Mouse (Mus musculus) forebrain, embryonic 10.5 days (tissue): ENCODE measurements around the gene Slc17a8. TPM values are rescaled to one million over a fixed set of nuclear protein-coding genes. Genes with fewer than 3 reads are reported as not detected.

ENCODE experiments used
- DNase-seq: peaks from one replicate; pipeline ENCODE4 v3.0.0-alpha.2; 2017; ENCODE audit warnings: low spot score; ENCODE audit errors: extremely low spot score
- H3K27ac ChIP-seq: fragments of 300-500 bp; sonication (generic); 2 replicates; pipeline ENCODE4 v1.5.1; 2016; ENCODE audit warnings: mild to moderate bottlenecking
- H3K27me3 ChIP-seq: fragments of 300-500 bp; sonication (generic); 2 replicates; pipeline ENCODE4 v1.6.1; 2016; ENCODE audit warnings: mild to moderate bottlenecking; ENCODE audit not compliant: poor library complexity, severe bottlenecking
- H3K36me3 ChIP-seq: fragments of 300-500 bp; sonication (generic); replicated peaks from 2 replicates; pipeline ENCODE4 v1.6.1; 2016; ENCODE audit warnings: mild to moderate bottlenecking, moderate library complexity
- H3K4me1 ChIP-seq: fragments of 300-500 bp; sonication (generic); 2 replicates; pipeline ENCODE4 v1.6.1; 2016
- H3K4me3 ChIP-seq: fragments of 300-500 bp; sonication (generic); 2 replicates; pipeline ENCODE4 v1.5.1; 2016; ENCODE audit warnings: mild to moderate bottlenecking, moderate library complexity
- H3K9me3 ChIP-seq: fragments of 300-500 bp; sonication (generic); 2 replicates; pipeline ENCODE4 v1.6.1; 2016; ENCODE audit warnings: mild to moderate bottlenecking, moderate library complexity
- WGBS: fragments of 180-500 bp; shearing (Covaris S2); methylation state at CpG from one replicate; pipeline ENCODE4 v1.1.7; 2016; 5-methylcytosine and 5-hydroxymethylcytosine counted together
- polyA plus RNA-seq: library from polyadenylated mRNA; unstranded; fragments of >200 nt; fragmentation: Nextera tagmentation; extraction: Ambion mirVana; gene quantifications from 2 replicates; pipeline ENCODE4 v1.2.1, GENCODE M21; 2016

Slc17a8 gene
- polyA plus RNA-seq, 1 experiment from 2014 or later, result 0.07 TPM

DNA sequence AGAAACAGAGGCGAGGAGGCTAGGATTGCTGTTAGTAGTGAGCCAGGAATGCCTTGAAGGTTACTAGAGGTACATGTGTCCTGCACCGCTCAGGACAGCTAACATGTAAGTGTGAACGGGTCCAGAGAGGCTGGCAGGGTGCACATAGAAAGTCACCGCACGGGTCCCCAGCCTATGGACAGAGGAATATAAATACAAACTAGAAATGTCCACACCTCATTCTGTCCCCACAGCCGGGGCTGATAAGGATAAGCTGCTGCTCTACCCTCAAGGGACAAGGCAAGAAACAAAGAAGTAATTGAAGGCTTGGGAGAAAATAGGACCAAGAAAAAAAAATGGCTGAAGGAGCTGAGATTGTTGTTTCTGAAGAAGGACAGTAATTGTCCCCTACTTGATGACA, 77.2 kb downstream of the Slc17a8 start:
- H3K4me1 ChIP-seq, result no peaks in the 10 kb centered on the region; the same call in 1 of the 2 replicates
- 69% methylated on average over 6 of the region's 6 CpGs for WGBS
- no peak for DNase-seq
- no peaks in the 10 kb centered on the region; the same call in 1 of the 2 replicates for H3K9me3 ChIP-seq
- H3K27me3 ChIP-seq, result no peaks in the 10 kb centered on the region
- H3K36me3 ChIP-seq, result no peaks in the 10 kb centered on the region
- no peak overlapping the region for H3K27ac ChIP-seq
- H3K4me3 ChIP-seq, result no peak overlapping the region

DNA sequence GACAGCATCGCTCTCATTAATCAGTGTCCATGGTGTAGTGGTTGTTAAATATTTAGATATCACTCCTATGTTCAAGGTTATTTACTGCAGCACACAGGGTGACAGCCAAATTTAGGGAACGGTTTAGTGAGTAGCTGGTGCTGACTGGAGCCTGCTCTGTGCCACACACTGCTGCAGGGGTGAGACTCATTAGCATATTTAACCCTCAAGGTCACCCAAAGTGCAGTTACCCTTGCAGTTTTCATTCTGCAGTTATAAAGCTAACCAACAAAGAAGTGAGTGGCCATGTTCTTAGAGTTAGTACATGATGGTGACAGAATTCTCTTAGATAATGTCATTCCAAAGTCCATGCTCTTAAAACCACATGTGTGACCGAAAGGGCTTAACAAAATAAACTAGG, 78.7 kb downstream of the Slc17a8 start:
- H3K27ac ChIP-seq, result no peak overlapping the region
- no peaks in the 10 kb centered on the region for H3K27me3 ChIP-seq
- H3K36me3 ChIP-seq, result no peaks in the 10 kb centered on the region
- no peak overlapping the region for H3K4me3 ChIP-seq
- H3K9me3 ChIP-seq, result no peaks in the 10 kb centered on the region; the same call in 1 of the 2 replicates
- no peak for DNase-seq
- H3K4me1 ChIP-seq, result no peaks in the 10 kb centered on the region; the same call in 1 of the 2 replicates
- 90% methylated on average over 3 of the region's 3 CpGs for WGBS

DNA sequence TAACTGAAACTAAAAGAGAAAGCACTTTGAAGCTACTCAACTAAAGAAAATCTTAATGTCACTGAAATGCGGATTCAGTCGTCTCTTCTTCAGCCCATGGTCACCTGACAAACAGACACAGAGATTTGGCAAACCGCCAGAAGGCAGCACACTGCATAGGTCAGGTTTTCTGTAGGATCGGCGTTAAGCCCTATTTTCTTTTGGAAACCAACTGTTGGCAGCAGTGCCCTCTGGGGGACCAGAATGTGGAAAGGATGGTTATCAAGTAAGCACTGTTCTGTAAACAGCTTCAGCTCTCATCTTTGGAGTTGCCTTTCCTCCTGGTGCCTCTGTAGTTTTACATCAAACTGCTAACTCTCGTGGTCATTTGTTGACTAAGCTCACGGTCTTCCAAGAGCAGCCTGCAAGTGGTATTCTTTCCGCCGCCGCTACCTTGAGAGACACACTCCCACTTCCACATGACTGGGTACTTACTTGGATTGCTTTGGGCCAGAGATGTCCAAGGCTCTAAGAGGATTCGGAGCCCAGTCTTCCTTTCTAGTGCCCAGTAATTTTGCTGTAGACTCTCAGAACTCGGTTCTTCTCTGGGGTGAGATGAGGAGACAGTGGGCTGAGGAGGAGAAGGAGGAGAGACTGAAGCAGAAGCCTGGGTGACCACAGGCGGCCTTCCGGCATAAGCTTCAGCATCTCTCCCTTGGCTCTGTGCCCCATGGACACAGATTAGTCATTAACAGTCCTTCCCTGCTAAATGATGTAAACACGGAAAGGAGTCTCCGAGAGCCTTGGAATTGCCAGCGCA, 87.9 kb downstream of the Slc17a8 start, which contains the start of gene Nr1h4:
Gene Nr1h4 (minus strand): TSS at position 657 of the 799 bp plus-strand sequence.
- Histone ChIP-seq H3K36me3 (no peaks in the 10 kb centered on the region), H3K9me3 (no peaks in the 10 kb centered on the region), H3K4me3 (no peak within 1 kb of the TSS), H3K4me1 (no peaks in the 10 kb centered on the region), H3K27ac (no peak within 1 kb of the TSS), H3K27me3 (no peaks in the 10 kb centered on the region)
- 88% methylated on average over 17 of the region's 17 CpGs for WGBS
- DNase-seq, result no peak

DNA sequence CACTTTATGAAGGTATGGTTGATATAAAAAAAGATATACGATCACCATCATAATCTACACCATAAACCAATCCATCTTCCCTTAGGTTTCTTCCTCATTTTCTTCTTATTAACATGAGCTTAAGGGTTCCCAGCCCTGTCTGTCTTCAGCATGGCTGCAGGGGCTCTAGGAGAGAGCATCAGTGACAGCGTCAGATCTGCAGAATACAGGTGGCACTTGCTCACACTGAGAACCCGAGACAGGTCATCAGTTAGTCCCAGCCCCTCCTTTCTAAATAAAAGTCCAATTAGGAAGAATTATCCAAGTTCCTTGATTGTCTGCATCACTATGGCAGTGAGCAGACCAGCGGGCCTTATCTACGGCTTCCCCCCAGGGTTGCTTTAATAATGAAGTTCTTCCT, 88.6 kb downstream of the Slc17a8 start:
- H3K4me1 ChIP-seq, result no peaks in the 10 kb centered on the region
- no peak for DNase-seq
- WGBS, result 87% methylated on average over 5 of the region's 5 CpGs

DNA sequence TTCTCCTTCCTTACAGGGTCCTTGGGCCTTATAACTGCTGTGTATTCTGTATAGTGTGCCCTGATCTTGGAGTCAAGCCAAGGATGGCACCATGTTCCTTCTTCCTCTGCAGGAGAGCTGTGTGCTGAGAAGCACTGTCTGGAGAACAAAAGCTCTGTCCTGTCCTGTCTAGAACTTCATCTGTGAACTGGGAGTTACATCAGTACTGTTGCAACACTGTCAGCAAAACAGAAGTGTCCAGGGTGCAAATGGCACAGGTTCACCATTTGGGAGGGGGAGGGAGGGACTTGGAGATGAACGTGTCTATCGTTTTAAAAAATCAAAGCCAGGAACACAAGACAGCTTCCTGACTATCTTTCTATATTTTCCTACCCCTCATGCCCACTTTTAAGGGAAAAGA, 89.1 kb downstream of the Slc17a8 start:
- no peak for DNase-seq
- H3K36me3 ChIP-seq, result no peaks in the 10 kb centered on the region
- WGBS, result 93% methylated on average over 2 of the region's 2 CpGs
- no peak overlapping the region for H3K4me3 ChIP-seq
- no peaks in the 10 kb centered on the region for H3K4me1 ChIP-seq
- no peak overlapping the region for H3K27ac ChIP-seq
- H3K27me3 ChIP-seq, result no peaks in the 10 kb centered on the region
- H3K9me3 ChIP-seq, result no peaks in the 10 kb centered on the region

More for the DNA sequence above, 88.6 kb downstream of the Slc17a8 start:
- Histone ChIP-seq H3K27me3 (no peaks in the 10 kb centered on the region), H3K9me3 (no peaks in the 10 kb centered on the region), H3K27ac (no peak overlapping the region), H3K36me3 (no peaks in the 10 kb centered on the region), H3K4me3 (no peak overlapping the region)

DNA sequence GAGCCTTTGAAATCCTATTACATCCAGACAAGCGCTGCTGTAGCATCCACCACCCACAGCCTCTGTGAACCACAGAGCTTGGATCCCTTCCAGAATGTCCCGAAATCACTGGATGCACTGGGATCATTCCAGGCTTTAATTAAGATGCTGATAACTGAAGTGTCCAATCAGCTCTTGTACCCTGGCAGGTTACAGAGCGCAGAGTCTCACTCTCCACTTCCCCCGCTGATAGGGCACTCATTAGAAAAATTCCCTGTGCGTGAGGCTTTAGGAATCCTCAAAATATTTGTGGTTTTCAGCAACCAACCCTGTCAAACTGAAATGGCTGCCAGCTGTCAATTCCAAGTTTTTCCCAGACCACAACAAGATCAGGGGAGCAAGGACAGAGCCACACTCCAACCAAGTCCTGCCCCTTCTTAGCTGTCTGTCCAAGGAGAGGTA, 89.8 kb downstream of the Slc17a8 start:
- Histone ChIP-seq H3K36me3 (no peaks in the 10 kb centered on the region), H3K27me3 (no peaks in the 10 kb centered on the region), H3K4me1 (no peaks in the 10 kb centered on the region), H3K4me3 (no peak overlapping the region), H3K27ac (no peak overlapping the region), H3K9me3 (no peaks in the 10 kb centered on the region)
- WGBS, result 69% methylated on average over 5 of the region's 5 CpGs
- DNase-seq, result no peak

DNA sequence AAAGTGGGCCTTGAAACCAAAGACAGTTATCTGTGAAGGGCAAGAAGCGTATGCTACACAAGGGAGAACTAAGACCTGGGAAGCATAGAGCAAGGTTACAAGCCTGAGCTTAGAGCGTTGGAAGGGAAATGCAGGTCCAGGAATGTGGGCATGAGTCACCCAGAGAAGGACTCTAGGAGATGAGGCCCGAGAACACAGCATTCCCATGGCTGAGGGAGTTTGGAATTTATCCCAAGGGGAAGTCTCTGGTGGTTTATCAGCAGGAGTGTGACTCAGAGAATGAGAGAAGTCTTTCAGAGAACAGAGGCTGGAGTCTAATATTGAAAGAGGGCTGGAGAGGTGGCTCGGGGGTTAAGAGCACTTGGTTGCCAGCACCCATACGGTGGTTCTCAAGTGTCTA, 94.0 kb downstream of the Slc17a8 start:
- WGBS, result 80% methylated on average over 5 of the region's 5 CpGs
- H3K4me3 ChIP-seq, result no peak overlapping the region
- H3K36me3 ChIP-seq, result no peaks in the 10 kb centered on the region
- no peak for DNase-seq
- H3K27me3 ChIP-seq, result no peaks in the 10 kb centered on the region
- no peak overlapping the region for H3K27ac ChIP-seq
- no peaks in the 10 kb centered on the region for H3K9me3 ChIP-seq
- H3K4me1 ChIP-seq, result no peaks in the 10 kb centered on the region

DNA sequence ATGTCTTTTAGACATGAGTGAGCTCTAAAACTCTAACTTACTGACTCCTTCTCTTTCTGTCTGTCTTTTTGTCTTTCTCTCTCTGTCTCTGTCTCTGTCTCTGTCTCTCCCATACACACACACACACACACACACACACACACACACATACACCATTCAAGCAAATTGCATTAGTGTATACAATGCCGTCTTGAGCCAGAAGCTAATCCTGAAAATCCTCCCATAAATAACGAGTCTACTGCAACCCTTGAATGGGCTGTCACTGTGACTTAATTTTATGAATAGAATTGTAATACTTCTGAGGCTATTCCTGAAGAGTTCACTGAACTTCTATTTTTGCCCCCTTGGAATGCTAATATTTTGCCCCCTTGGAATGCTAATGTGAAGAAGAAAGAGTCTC, 95.2 kb downstream of the Slc17a8 start:
- no peaks in the 10 kb centered on the region for H3K27me3 ChIP-seq
- no peak for DNase-seq
- no peak overlapping the region for H3K4me3 ChIP-seq
- no peaks in the 10 kb centered on the region for H3K4me1 ChIP-seq
- no peaks in the 10 kb centered on the region for H3K36me3 ChIP-seq
- 38% methylated on average over 2 of the region's 2 CpGs for WGBS
- no peaks in the 10 kb centered on the region for H3K9me3 ChIP-seq
- H3K27ac ChIP-seq, result no peak overlapping the region

Other genes starting within 250 kb of the Slc17a8 start
- 14.7 and 15.4 TPM in 2 replicates for gene Gas2l3, start 177.3 kb downstream of the Slc17a8 start, polyA plus RNA-seq
- gene Nr1h4, start 87.7 kb downstream of the Slc17a8 start, polyA plus RNA-seq, result not detected in 2 replicates
- 7.8 and 8.5 TPM in 2 replicates for gene Scyl2, start 65.0 kb upstream of the Slc17a8 start, polyA plus RNA-seq
- gene Actr6, start 111.0 kb upstream of the Slc17a8 start, polyA plus RNA-seq, result 37.5 and 38.3 TPM in 2 replicates
- gene Uhrf1bp1l, start 123.7 kb upstream of the Slc17a8 start, polyA plus RNA-seq, result 31.2 and 33.3 TPM in 2 replicates